ENCODE assay signal across 8 mouse cellular contexts in genomic region chr17:34898160-34898586, GRCm38 (mm10). TPM values are rescaled to one million over a fixed set of nuclear protein-coding genes. Genes with fewer than 3 reads are reported as not detected.
DNase-seq lines count a peak whose midpoint lies in the region; ATAC-seq and TF ChIP-seq lines count a peak whose summit lies in the region.

TSS of gene C2 (minus strand) at chr17:34898265.
TSS of gene Ehmt2 (plus strand) at chr17:34898469.

- peaks cover 16% of the 10 kb centered on the region for H3K4me1 ChIP-seq in bone marrow macrophage, adult 2 months (ENCODE audit: control insufficient read depth, insufficient read depth, low read length)
- no peaks in the 10 kb centered on the region for H3K4me1 ChIP-seq in embryonic fibroblast, embryonic 13.5 days (ENCODE audit: control insufficient read depth, insufficient read depth, low read length)
- H3K4me1 ChIP-seq in heart, embryonic 10.5 days, result peaks cover 46% of the 10 kb centered on the region
- peaks cover 41% of the 10 kb centered on the region for H3K4me1 ChIP-seq in kidney, embryonic 16.5 days (ENCODE audit: insufficient read depth, low read length)
- H3K4me1 ChIP-seq in liver, embryonic 11.5 days (replicated peaks; ENCODE audit: control insufficient read depth, insufficient read depth, low read length), result peaks cover 33% of the 10 kb centered on the region

- H3K4me3 ChIP-seq in bone marrow macrophage, adult 2 months (ENCODE audit: insufficient read depth, low read length), result peak within 1 kb of the TSS; percentile 91
- H3K4me3 ChIP-seq in embryonic fibroblast, embryonic 13.5 days (ENCODE audit: insufficient read depth, low read length), result peak within 1 kb of the TSS; percentile 79
- H3K4me3 ChIP-seq in heart, embryonic 10.5 days, result peak within 1 kb of the TSS; percentile 99
- H3K4me3 ChIP-seq in kidney, embryonic 16.5 days (ENCODE audit: low read length), result peak within 1 kb of the TSS; percentile 94
- H3K4me3 ChIP-seq in liver, embryonic 11.5 days (ENCODE audit: low read depth, low read length), result peak within 1 kb of the TSS; percentile 96
- peak within 1 kb of the TSS; percentile 91 for H3K4me3 ChIP-seq in myocyte

- DNase-seq in B cell, adult 2 months, result peak; percentile 76 to 81
- peak; percentile 92 for DNase-seq in heart, embryonic 10.5 days (ENCODE audit: low spot score)
- peak; percentile 83 for DNase-seq in liver, embryonic 11.5 days (ENCODE audit: low spot score)
- peak; percentile 73 for DNase-seq in splenic B cell, adult 2 months (ENCODE audit: low read depth, low spot score)

- peak within 1 kb of the TSS; percentile 99 for H3K9ac ChIP-seq in kidney, embryonic 16.5 days (replicated peaks; ENCODE audit: low read length)
- peak within 1 kb of the TSS; percentile 94 for H3K9ac ChIP-seq in liver, embryonic 11.5 days (ENCODE audit: low read depth, low read length)

- TF ChIP-seq CTCF in bone marrow macrophage, adult 2 months (IDR thresholded peaks at IDR 0.05; ENCODE audit: low read depth, low read length), result no peak
- no peak for TF ChIP-seq CTCF in embryonic fibroblast, embryonic 13.5 days (IDR thresholded peaks at IDR 0.05; ENCODE audit: borderline replicate concordance, insufficient read depth, low read length)

- no peaks in the 10 kb centered on the region for H3K27me3 ChIP-seq in heart, embryonic 10.5 days (ENCODE audit: insufficient read depth, poor library complexity, severe bottlenecking)
- H3K27me3 ChIP-seq in kidney, embryonic 16.5 days (ENCODE audit: insufficient read depth, low read length), result no peaks in the 10 kb centered on the region
- H3K27me3 ChIP-seq in liver, embryonic 11.5 days (replicated peaks; ENCODE audit: control insufficient read depth, insufficient read depth, low read length), result no peaks in the 10 kb centered on the region
- no peaks in the 10 kb centered on the region for H3K27me3 ChIP-seq in myocyte (ENCODE audit: control insufficient read depth, insufficient read depth, insufficient read length)
- H3K27me3 ChIP-seq in splenic B cell, adult 2 months (ENCODE audit: control insufficient read depth, insufficient read depth, low read length, poor library complexity, severe bottlenecking), result no peaks in the 10 kb centered on the region

- under 1% methylated on average over 33 of the region's 44 CpGs for WGBS in heart, embryonic 10.5 days
- WGBS in kidney, embryonic 16.5 days, result 1% methylated on average over 39 of the region's 44 CpGs
- WGBS in liver, embryonic 11.5 days, result 0% methylated on average over 22 of the region's 44 CpGs

- H3K36me3 ChIP-seq in heart, embryonic 10.5 days, result peaks cover 30% of the 10 kb centered on the region
- peaks cover 25% of the 10 kb centered on the region for H3K36me3 ChIP-seq in kidney, embryonic 16.5 days (ENCODE audit: insufficient read depth, low read length)
- peaks cover 14% of the 10 kb centered on the region for H3K36me3 ChIP-seq in liver, embryonic 11.5 days (ENCODE audit: control insufficient read depth, insufficient read depth, low read length)
- peaks cover 4% of the 10 kb centered on the region for H3K36me3 ChIP-seq in myocyte (ENCODE audit: control insufficient read depth, insufficient read depth)
- 0 out of 2 replicates have a peak, but pooled peaks cover 3% of the 10 kb centered on the region for H3K36me3 ChIP-seq in splenic B cell, adult 2 months (ENCODE audit: control insufficient read depth, insufficient read depth, low read length, poor library complexity, severe bottlenecking)

- H3K4me2 ChIP-seq in kidney, embryonic 16.5 days (replicated peaks; ENCODE audit: low read depth, low read length), result peak within 1 kb of the TSS; percentile 87
- H3K4me2 ChIP-seq in liver, embryonic 11.5 days, result peak within 1 kb of the TSS; percentile 97
- peak within 1 kb of the TSS; percentile 98 for H3K4me2 ChIP-seq in myocyte (ENCODE audit: low read depth)

- peak within 1 kb of the TSS; percentile 94 for H3K27ac ChIP-seq in bone marrow macrophage, adult 2 months (ENCODE audit: insufficient read depth, low read depth, low read length)
- H3K27ac ChIP-seq in embryonic fibroblast, embryonic 13.5 days (ENCODE audit: insufficient read depth, low read length), result peak within 1 kb of the TSS; percentile 85
- H3K27ac ChIP-seq in heart, embryonic 10.5 days, result peak within 1 kb of the TSS; percentile 99
- peak within 1 kb of the TSS; percentile 98 for H3K27ac ChIP-seq in kidney, embryonic 16.5 days (ENCODE audit: low read length)
- H3K27ac ChIP-seq in liver, embryonic 11.5 days (ENCODE audit: low read depth, low read length), result peak within 1 kb of the TSS; percentile 97

- peak; percentile 40 for ATAC-seq in kidney, embryonic 16.5 days (ENCODE audit: low FRiP score, low TSS enrichment)
- peak; percentile 55 for ATAC-seq in liver, embryonic 11.5 days (replicated peaks; ENCODE audit: low FRiP score)

- no peak; the same call in 1 of the 2 replicates for TF ChIP-seq POLR2A in bone marrow macrophage, adult 2 months (IDR thresholded peaks at IDR 0.05; ENCODE audit: borderline replicate concordance, low read depth, low read length)
- peak; percentile 72 for TF ChIP-seq POLR2A in embryonic fibroblast, embryonic 13.5 days (IDR thresholded peaks at IDR 0.05; ENCODE audit: low read depth, low read length)
- peak; percentile 79 for TF ChIP-seq POLR2A in myocyte (IDR thresholded peaks at IDR 0.05; ENCODE audit: insufficient read length, low read depth)

- peaks cover 28% of the 10 kb centered on the region for H3K79me2 ChIP-seq in myocyte (ENCODE audit: control insufficient read depth, insufficient read depth)

- peak within 1 kb of the TSS; percentile 75 for H3ac ChIP-seq in myocyte (ENCODE audit: control insufficient read depth, insufficient read length)

- H3K9me3 ChIP-seq in heart, embryonic 10.5 days, result no peaks in the 10 kb centered on the region
- no peaks in the 10 kb centered on the region for H3K9me3 ChIP-seq in kidney, embryonic 16.5 days (ENCODE audit: low read length)
- peaks cover 4% of the 10 kb centered on the region; the same call in 1 of the 2 replicates for H3K9me3 ChIP-seq in liver, embryonic 11.5 days (ENCODE audit: control insufficient read depth, low read length)

TF ChIP-seq in myocyte, 11 proteins besides CTCF, POLR2A, EP300 and RAD21:
- TF ChIP-seq TCF3 (IDR thresholded peaks at IDR 0.05; ENCODE audit: insufficient read length, low read depth), result no peak
- peak; percentile 51 for TF ChIP-seq MAX (IDR thresholded peaks at IDR 0.05; ENCODE audit: low read depth)
- TF ChIP-seq SRF (IDR thresholded peaks at IDR 0.05; ENCODE audit: control insufficient read depth, insufficient read length, low read depth), result no peak
- peak; percentile 1 to 84 (median 78) for TF ChIP-seq MYOD1 (IDR thresholded peaks at IDR 0.05; ENCODE audit: control insufficient read depth in 1 of 3, insufficient read length in 2 of 3, low read depth in 2 of 3)
- no peak for TF ChIP-seq E2F4 (IDR thresholded peaks at IDR 0.05; ENCODE audit: insufficient read depth)
- TF ChIP-seq REST (IDR thresholded peaks at IDR 0.05; ENCODE audit: insufficient read depth, insufficient read length), result no peak
- TF ChIP-seq TCF12 (IDR thresholded peaks at IDR 0.05; ENCODE audit: insufficient read depth, poor library complexity, severe bottlenecking), result peak; percentile 5
- TF ChIP-seq USF1 (IDR thresholded peaks at IDR 0.05; ENCODE audit: low read depth), result peak; percentile 77
- peak; percentile 57 to 89 (median 69) for TF ChIP-seq MYOG (IDR thresholded peaks at IDR 0.05; ENCODE audit: control insufficient read depth in 1 of 3, insufficient read depth in 1 of 3, insufficient read length in 2 of 3, low read depth in 2 of 3)
- TF ChIP-seq POLR2AphosphoS2 (IDR thresholded peaks at IDR 0.05; ENCODE audit: insufficient read length, low read depth), result peak; percentile 92
- TF ChIP-seq CEBPB (IDR thresholded peaks at IDR 0.05; ENCODE audit: insufficient read depth, poor library complexity, severe bottlenecking), result no peak

RNA-seq across cellular contexts. Expression of gene C2, which starts in this region (rescaled TPM):
- polyA plus RNA-seq in bone marrow macrophage, adult 2 months (2012; ENCODE audit: insufficient read depth, insufficient read length, missing spikeins), result not detected in 2 replicates
- polyA plus RNA-seq in embryonic fibroblast, embryonic 13.5 days (2011; ENCODE audit: insufficient read length, low read depth, missing spikeins), result 3.0 and 6.6 TPM in 2 replicates
- 0.67 and 1.6 TPM in 2 replicates for polyA plus RNA-seq in heart, embryonic 10.5 days (2016; fragmentation: Nextera tagmentation; extraction: Ambion mirVana)
- polyA plus RNA-seq in kidney, embryonic 16.5 days (2015; fragmentation: Nextera tagmentation; extraction: Ambion mirVana), result 4.6 and 5.7 TPM in 2 replicates
- polyA plus RNA-seq in liver, embryonic 11.5 days (2014; fragmentation: Nextera tagmentation; extraction: Ambion mirVana), result 8.1 and 9.0 TPM in 2 replicates
- 0.43 TPM for polyA plus RNA-seq in myocyte (2012; fragmentation: generic; extraction: Trizol)

RNA-seq across cellular contexts. Expression of gene Ehmt2, which starts in this region (rescaled TPM):
- 145 and 150 TPM in 2 replicates for polyA plus RNA-seq in bone marrow macrophage, adult 2 months (2012; ENCODE audit: insufficient read depth, insufficient read length, missing spikeins)
- 84.7 and 94.2 TPM in 2 replicates for polyA plus RNA-seq in embryonic fibroblast, embryonic 13.5 days (2011; ENCODE audit: insufficient read length, low read depth, missing spikeins)
- polyA plus RNA-seq in heart, embryonic 10.5 days (2016; fragmentation: Nextera tagmentation; extraction: Ambion mirVana), result 46.3 and 66.0 TPM in 2 replicates
- 89.9 and 92.8 TPM in 2 replicates for polyA plus RNA-seq in kidney, embryonic 16.5 days (2015; fragmentation: Nextera tagmentation; extraction: Ambion mirVana)
- 43.6 and 50.9 TPM in 2 replicates for polyA plus RNA-seq in liver, embryonic 11.5 days (2014; fragmentation: Nextera tagmentation; extraction: Ambion mirVana)
- 94.5 TPM for polyA plus RNA-seq in myocyte (2012; fragmentation: generic; extraction: Trizol)

Comparison
In these comparisons a context has a peak if more than half of its experiments do, and no peak if none do; other contexts are left out.
1. Peak in every context shown above with its lines: DNase-seq, ATAC-seq, H3K4me3 ChIP-seq and H3K27ac ChIP-seq.